In the genomic region with DNA sequence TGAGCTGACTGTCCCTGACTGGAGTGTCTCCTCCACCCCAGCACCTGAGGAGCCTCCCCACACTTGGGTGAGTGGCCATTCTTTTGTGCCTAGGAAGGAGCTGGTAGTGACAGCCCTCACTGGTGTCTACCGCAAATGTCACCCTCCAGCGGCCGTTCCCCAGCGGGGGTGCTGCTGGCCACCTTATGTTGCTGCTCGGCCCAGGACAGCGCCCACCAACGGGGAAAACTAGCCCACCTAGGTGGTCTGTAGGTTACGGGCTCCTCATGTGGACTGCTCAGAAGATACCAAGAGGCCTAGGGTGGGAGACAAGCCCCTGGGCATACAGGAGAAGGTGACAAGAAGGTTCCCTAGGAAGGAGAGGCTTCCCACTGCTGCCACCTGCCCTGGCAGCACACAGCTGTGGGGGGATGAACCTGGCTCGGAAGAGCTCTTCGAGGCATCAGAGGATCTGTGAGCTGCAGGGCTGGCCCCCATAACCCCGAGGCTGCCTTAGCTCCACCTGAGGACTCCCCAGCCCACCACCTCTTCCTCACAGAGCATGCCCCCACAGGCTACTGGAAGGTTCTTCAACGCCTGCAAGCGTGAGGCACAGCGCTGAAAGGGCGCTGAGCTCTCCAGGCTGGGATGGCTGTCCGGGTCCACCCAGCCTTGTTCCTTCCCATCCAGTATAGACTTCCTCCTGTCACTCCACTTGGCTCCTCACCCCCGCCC, we compare ENCODE assay signal across 10 mouse cellular contexts. TPM values are rescaled to one million over a fixed set of nuclear protein-coding genes. Genes with fewer than 3 reads are reported as not detected.
DNase-seq lines count a peak whose midpoint lies in the region; ATAC-seq lines count a peak whose summit lies in the region.
"Had no signal": no experiment of that assay in that cellular context is flagged by ENCODE, and none has a peak within 500 bp of the region (broad histone marks: within the 10 kb centered on the region; RNA-seq: fewer than 3 reads in every experiment).

No protein-coding gene starts in this region.

- no peak for DNase-seq in embryonic facial prominence, embryonic 10.5 days (ENCODE audit: low spot score)
- no peak for DNase-seq in forebrain, embryonic 14.5 days (ENCODE audit: low spot score)
- DNase-seq in embryo, embryonic 11 days: no peak
- DNase-seq: adrenal gland, postnatal 10 days; gastrocnemius, postnatal 14 days; kidney, postnatal 10 days had no signal

- ATAC-seq in intestine, embryonic 15.5 days: no peak
- no peak for ATAC-seq in intestine, embryonic 16.5 days
- ATAC-seq in forebrain, embryonic 14.5 days: no peak
- ATAC-seq in midbrain, embryonic 12.5 days (ENCODE audit: low FRiP score, low read depth): no peak
- ATAC-seq in erythroblast, adult 5-6 weeks (replicated peaks; ENCODE audit: low FRiP score, poor library complexity, severe bottlenecking): no peak

- H3K36me3 ChIP-seq in intestine, embryonic 15.5 days: no peaks in the 10 kb centered on the region
- H3K36me3 ChIP-seq in intestine, embryonic 16.5 days (ENCODE audit: control insufficient read depth, insufficient read depth, low read length): no peaks in the 10 kb centered on the region
- H3K36me3 ChIP-seq in embryonic facial prominence, embryonic 10.5 days (replicated peaks): no peaks in the 10 kb centered on the region
- H3K36me3 ChIP-seq in forebrain, embryonic 14.5 days (ENCODE audit: control insufficient read depth, insufficient read depth, low read length): no peaks in the 10 kb centered on the region
- H3K36me3 ChIP-seq in midbrain, embryonic 12.5 days: no peaks in the 10 kb centered on the region

- no peak overlapping the region for H3K4me3 ChIP-seq in intestine, embryonic 15.5 days (replicated peaks)
- no peak overlapping the region for H3K4me3 ChIP-seq in intestine, embryonic 16.5 days (ENCODE audit: low read length)
- H3K4me3 ChIP-seq in embryonic facial prominence, embryonic 10.5 days: peak overlapping the region; percentile 13; the same call in 1 of the 2 replicates
- peak overlapping the region; percentile 53 for H3K4me3 ChIP-seq in forebrain, embryonic 14.5 days (ENCODE audit: low read depth, low read length)
- H3K4me3 ChIP-seq in midbrain, embryonic 12.5 days: peak overlapping the region; percentile 53

- no peak overlapping the region for H3K27ac ChIP-seq in intestine, embryonic 15.5 days
- H3K27ac ChIP-seq in intestine, embryonic 16.5 days (ENCODE audit: low read length): no peak overlapping the region
- H3K27ac ChIP-seq in embryonic facial prominence, embryonic 10.5 days (replicated peaks): no peak overlapping the region
- H3K27ac ChIP-seq in forebrain, embryonic 14.5 days (ENCODE audit: low read depth, low read length): no peak overlapping the region
- no peak overlapping the region for H3K27ac ChIP-seq in midbrain, embryonic 12.5 days (replicated peaks)

- WGBS in intestine, embryonic 15.5 days: 40% methylated on average over 17 of the region's 17 CpGs
- 45% methylated on average over 17 of the region's 17 CpGs for WGBS in intestine, embryonic 16.5 days
- 45% methylated on average over 17 of the region's 17 CpGs for WGBS in embryonic facial prominence, embryonic 10.5 days
- WGBS in forebrain, embryonic 14.5 days: 46% methylated on average over 17 of the region's 17 CpGs
- WGBS in midbrain, embryonic 12.5 days: 41% methylated on average over 17 of the region's 17 CpGs

- H3K9me3 ChIP-seq in intestine, embryonic 15.5 days: no peaks in the 10 kb centered on the region
- H3K9me3 ChIP-seq in intestine, embryonic 16.5 days (ENCODE audit: control insufficient read depth, low read length): no peaks in the 10 kb centered on the region
- no peaks in the 10 kb centered on the region for H3K9me3 ChIP-seq in embryonic facial prominence, embryonic 10.5 days
- no peaks in the 10 kb centered on the region for H3K9me3 ChIP-seq in forebrain, embryonic 14.5 days (replicated peaks; ENCODE audit: control insufficient read depth, low read length)
- no peaks in the 10 kb centered on the region for H3K9me3 ChIP-seq in midbrain, embryonic 12.5 days

- H3K4me1 ChIP-seq in intestine, embryonic 15.5 days (replicated peaks): peaks cover 10% of the 10 kb centered on the region; the same call in 1 of the 2 replicates
- peaks cover 8% of the 10 kb centered on the region; the same call in 1 of the 2 replicates for H3K4me1 ChIP-seq in intestine, embryonic 16.5 days (ENCODE audit: control insufficient read depth, insufficient read depth, low read length)
- peaks cover 37% of the 10 kb centered on the region for H3K4me1 ChIP-seq in embryonic facial prominence, embryonic 10.5 days
- H3K4me1 ChIP-seq in forebrain, embryonic 14.5 days (ENCODE audit: control insufficient read depth, insufficient read depth, low read length): no peaks in the 10 kb centered on the region; the same call in 1 of the 2 replicates
- H3K4me1 ChIP-seq in midbrain, embryonic 12.5 days: peaks cover 19% of the 10 kb centered on the region

- H3K27me3 ChIP-seq in intestine, embryonic 15.5 days (replicated peaks): peaks cover 62% of the 10 kb centered on the region
- peaks cover 63% of the 10 kb centered on the region for H3K27me3 ChIP-seq in intestine, embryonic 16.5 days (replicated peaks; ENCODE audit: control insufficient read depth, insufficient read depth, low read length)
- H3K27me3 ChIP-seq in embryonic facial prominence, embryonic 10.5 days (replicated peaks; ENCODE audit: low read depth, poor library complexity, severe bottlenecking): peaks cover 78% of the 10 kb centered on the region
- H3K27me3 ChIP-seq in forebrain, embryonic 14.5 days (replicated peaks; ENCODE audit: control insufficient read depth, insufficient read depth, low read length): peaks cover 51% of the 10 kb centered on the region
- H3K27me3 ChIP-seq in midbrain, embryonic 12.5 days: peaks cover 70% of the 10 kb centered on the region

- H3K4me2 ChIP-seq in intestine, embryonic 15.5 days (replicated peaks): peak overlapping the region; percentile 93
- H3K4me2 ChIP-seq in intestine, embryonic 16.5 days (ENCODE audit: low read depth, low read length): no peak overlapping the region
- H3K4me2 ChIP-seq in forebrain, embryonic 14.5 days (ENCODE audit: low read length): peak overlapping the region; percentile 57
- H3K4me2 ChIP-seq in midbrain, embryonic 12.5 days (replicated peaks): peak overlapping the region; percentile 63

- H3K9ac ChIP-seq in intestine, embryonic 15.5 days: no peak overlapping the region
- no peak overlapping the region for H3K9ac ChIP-seq in intestine, embryonic 16.5 days (ENCODE audit: low read depth, low read length)
- peak overlapping the region; percentile 70 for H3K9ac ChIP-seq in forebrain, embryonic 14.5 days (ENCODE audit: low read length)
- H3K9ac ChIP-seq in midbrain, embryonic 12.5 days (replicated peaks): no peak overlapping the region

RNA-seq across cellular contexts. Expression of a gene that starts 2.5 kb away (rescaled TPM):
- polyA plus RNA-seq in intestine, embryonic 15.5 days (2015; fragmentation: Nextera tagmentation; extraction: Ambion mirVana): 5.3 and 5.9 TPM in 2 replicates
- polyA plus RNA-seq in intestine, embryonic 16.5 days (2015; fragmentation: Nextera tagmentation; extraction: Ambion mirVana): 5.8 and 6.8 TPM in 2 replicates
- 0.75 and 1.6 TPM in 2 replicates for polyA plus RNA-seq in embryonic facial prominence, embryonic 10.5 days (2016; fragmentation: Nextera tagmentation; extraction: Ambion mirVana)
- polyA plus RNA-seq in forebrain, embryonic 14.5 days (2014; fragmentation: Nextera tagmentation; extraction: Ambion mirVana): 51.6 and 87.1 TPM in 2 replicates
- 11.1 and 13.0 TPM in 2 replicates for polyA plus RNA-seq in midbrain, embryonic 12.5 days (2016; fragmentation: Nextera tagmentation; extraction: Ambion mirVana)
- not detected in 2 replicates for total RNA-seq in erythroblast, adult 5-6 weeks (2015; ENCODE audit: low replicate concordance)
- 0.14 TPM in 1 of 2 replicates, not detected in the other for total RNA-seq in erythroblast, adult 5-6 weeks (2017; ENCODE audit: low replicate concordance)

Comparison
In these comparisons a context has a peak if more than half of its experiments do, and no peak if none do; other contexts are left out.
1. H3K4me3 ChIP-seq: peak in embryonic facial prominence, embryonic 10.5 days (single experiment), forebrain, embryonic 14.5 days (single experiment) and midbrain, embryonic 12.5 days (single experiment); none in intestine, embryonic 15.5 days (single experiment) and intestine, embryonic 16.5 days (single experiment).